Mouse (Mus musculus) naive thymus-derived CD4-positive, alpha-beta T cell, adult 2 months (primary cell): ENCODE measurements at regions not wholly inside any gene's neighbourhood (a gene's known extent, or its start where the extent isn't known, plus 50 kb on each side); places are given as distances from the start of the nearest gene placed in this dataset.

Experiments
- DNase-seq: peaks from one replicate; pipeline ENCODE4 v3.0.0-alpha.2; 2011; ENCODE audit warnings: low read depth

- DNase-seq: no peak
These were observed 50.9 kb upstream of the Atp12a start for GRCm38 (mm10) chr14:56313969-56314368.

- peak; percentile 76 for DNase-seq
These were observed 50.4 kb upstream of the Atp12a start for GRCm38 (mm10) chr14:56314459-56314858.
